Mouse (Mus musculus) heart, embryonic 12.5 days (tissue): ENCODE results near the gene Olfr220. TPM values are rescaled to one million over a fixed set of nuclear protein-coding genes. Genes with fewer than 3 reads are reported as not detected.

Experiments
- ATAC-seq: fragments of 200-750 bp; cut with Nextera tagmentation; 2 replicates; pipeline ENCODE4 v1.8.0; 2017; ENCODE audit warnings: moderate TSS enrichment, moderate library complexity; ENCODE audit not compliant: insufficient number of reproducible peaks, low FRiP score
- H3K27ac ChIP-seq: fragments of 300-500 bp; sonication (generic); 2 replicates; pipeline ENCODE4 v1.5.1; 2016; ENCODE audit warnings: mild to moderate bottlenecking, moderate library complexity; ENCODE audit not compliant: poor library complexity, severe bottlenecking
- H3K27me3 ChIP-seq: fragments of 300-500 bp; sonication (generic); replicated peaks from 2 replicates; pipeline ENCODE4 v1.6.1; 2016; ENCODE audit warnings: mild to moderate bottlenecking, moderate library complexity
- H3K36me3 ChIP-seq: fragments of 300-500 bp; sonication (generic); 2 replicates; pipeline ENCODE4 v1.6.1; 2016; ENCODE audit warnings: mild to moderate bottlenecking, moderate library complexity
- H3K4me1 ChIP-seq: fragments of 300-500 bp; sonication (generic); replicated peaks from 2 replicates; pipeline ENCODE4 v1.6.1; 2016; ENCODE audit warnings: mild to moderate bottlenecking
- H3K4me2 ChIP-seq: fragments of 300-500 bp; sonication (generic); 2 replicates; pipeline ENCODE4 v1.6.1; 2016; ENCODE audit warnings: mild to moderate bottlenecking, moderate library complexity
- H3K4me3 ChIP-seq: fragments of 300-500 bp; sonication (generic); 2 replicates; pipeline ENCODE4 v1.5.1; 2016; ENCODE audit warnings: mild to moderate bottlenecking
- H3K9ac ChIP-seq: fragments of 300-500 bp; sonication (generic); 2 replicates; pipeline ENCODE4 v1.6.1; 2016; ENCODE audit warnings: mild to moderate bottlenecking, moderate library complexity
- H3K9me3 ChIP-seq: fragments of 300-500 bp; sonication (generic); replicated peaks from 2 replicates; pipeline ENCODE4 v1.6.1; 2016; ENCODE audit warnings: mild to moderate bottlenecking, moderate library complexity
- WGBS: fragments of 180-500 bp; shearing (Covaris S2); methylation state at CpG from one replicate; pipeline ENCODE4 v1.1.7; 2016; 5-methylcytosine and 5-hydroxymethylcytosine counted together
- polyA plus RNA-seq: library from polyadenylated mRNA; unstranded; fragments of >200 nt; fragmentation: Nextera tagmentation; extraction: Ambion mirVana; gene quantifications from 2 replicates; pipeline ENCODE4 v1.2.1, GENCODE M21; 2016

Olfr220 gene
- not detected in 2 replicates for polyA plus RNA-seq

- Histone ChIP-seq H3K9me3 (no peaks in the 10 kb centered on the region), H3K27me3 (no peaks in the 10 kb centered on the region), H3K4me3 (no peak within 1 kb of the TSS), H3K9ac (no peak within 1 kb of the TSS), H3K27ac (no peak within 1 kb of the TSS), H3K4me1 (no peaks in the 10 kb centered on the region), H3K4me2 (no peak within 1 kb of the TSS), H3K36me3 (no peaks in the 10 kb centered on the region)
- 25% methylated on average over 1 of the region's 1 CpGs for whole genome bisulfite sequencing
- ATAC-seq: no peak
Observed at GRCm38 (mm10) chr1:174441782-174442181, at the start of gene Olfr220. TSS of gene Olfr220 (plus strand) at chr1:174442082.

- Histone ChIP-seq H3K4me3 (no peak overlapping the region), H3K4me1 (no peaks in the 10 kb centered on the region), H3K27me3 (no peaks in the 10 kb centered on the region), H3K4me2 (no peak overlapping the region), H3K9ac (no peak overlapping the region), H3K9me3 (no peaks in the 10 kb centered on the region), H3K27ac (no peak overlapping the region), H3K36me3 (no peaks in the 10 kb centered on the region)
- no peak for ATAC-seq
- 30% methylated on average over 4 of the region's 4 CpGs for WGBS
Observed at GRCm38 (mm10) chr1:174422959-174423358, 18.9 kb upstream of the Olfr220 start.

GRCm38 (mm10) chr1:174423764-174424163, 18.1 kb upstream of the Olfr220 start, which contains the start of gene Olfr414:
TSS of gene Olfr414 (plus strand) at chr1:174424064.
- Histone ChIP-seq H3K4me2 (no peak within 1 kb of the TSS), H3K36me3 (no peaks in the 10 kb centered on the region), H3K27me3 (no peaks in the 10 kb centered on the region), H3K9ac (no peak within 1 kb of the TSS), H3K27ac (no peak within 1 kb of the TSS), H3K9me3 (no peaks in the 10 kb centered on the region), H3K4me3 (no peak within 1 kb of the TSS), H3K4me1 (no peaks in the 10 kb centered on the region)
- 47% methylated on average over 1 of the region's 1 CpGs for WGBS
- no peak for ATAC-seq

DNA sequence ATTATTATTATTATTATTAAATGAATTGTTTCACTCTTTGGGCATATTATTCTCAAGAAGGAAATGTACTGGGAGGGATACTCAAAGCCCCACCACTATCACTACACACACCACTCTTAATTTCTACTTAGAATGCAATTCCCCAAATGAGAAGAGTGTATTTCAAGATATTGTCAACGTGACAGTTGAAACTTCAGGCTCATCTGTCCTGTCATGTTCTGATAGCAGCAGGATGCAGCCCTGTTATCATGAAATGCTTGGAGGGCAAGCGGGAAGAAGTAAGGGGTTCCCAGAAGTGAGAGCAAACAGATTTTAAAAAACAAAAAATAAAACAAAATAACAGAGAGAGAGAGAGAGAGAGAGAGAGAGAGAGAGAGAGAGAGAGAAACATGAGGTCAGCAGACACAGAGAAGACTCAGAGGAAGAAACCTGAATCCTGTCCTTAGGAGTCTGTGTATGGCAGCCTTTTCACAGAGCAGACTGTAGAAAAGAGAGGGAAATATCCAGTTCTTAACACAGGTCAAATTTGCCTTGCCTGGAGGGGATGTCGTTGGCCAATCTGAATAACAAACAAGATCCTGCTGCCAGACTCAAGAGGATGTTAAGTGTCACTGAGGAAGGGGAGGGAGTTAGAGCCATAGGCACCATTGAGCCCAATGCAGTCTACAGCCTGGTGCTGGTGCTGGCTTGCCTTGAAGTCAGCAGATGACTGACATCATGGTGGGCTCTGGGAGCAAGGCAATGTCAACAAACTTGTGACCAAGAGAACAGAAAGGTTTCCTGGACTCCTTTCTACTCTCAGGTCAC, 15.5 kb upstream of the Olfr220 start:
- no peaks in the 10 kb centered on the region for H3K27me3 ChIP-seq
- 0 out of 2 replicates have a peak, but pooled peaks cover 3% of the 10 kb centered on the region for H3K9me3 ChIP-seq
- H3K9ac ChIP-seq: no peak overlapping the region
- no peak overlapping the region for H3K4me2 ChIP-seq
- H3K4me3 ChIP-seq: no peak overlapping the region
- 38% methylated on average over 3 of the region's 3 CpGs for WGBS
- H3K36me3 ChIP-seq: no peaks in the 10 kb centered on the region
- no peak overlapping the region for H3K27ac ChIP-seq
- ATAC-seq: no peak
- H3K4me1 ChIP-seq: no peaks in the 10 kb centered on the region

DNA sequence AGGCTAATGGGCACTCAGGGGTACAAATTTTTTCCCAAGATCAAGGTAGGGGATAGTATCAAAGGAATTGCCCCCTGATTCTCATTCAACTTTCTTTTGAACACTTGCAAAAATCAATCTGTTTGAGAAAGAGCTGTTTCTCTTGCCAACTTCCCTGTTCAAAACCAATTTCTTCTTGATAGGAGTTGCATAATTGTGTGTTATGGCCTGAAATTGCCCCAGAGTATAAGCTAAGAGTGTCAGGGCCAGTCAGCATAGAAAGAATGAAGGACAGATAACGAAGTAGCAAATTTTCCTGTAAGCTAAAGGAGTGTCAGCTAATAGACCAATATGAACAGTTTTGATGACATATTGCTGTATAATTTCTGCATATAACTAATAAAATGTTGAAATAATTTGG, 14.5 kb upstream of the Olfr220 start:
- H3K9me3 ChIP-seq: 0 out of 2 replicates have a peak, but pooled peaks cover 3% of the 10 kb centered on the region
- no peak overlapping the region for H3K9ac ChIP-seq
- no peaks in the 10 kb centered on the region for H3K4me1 ChIP-seq
- 75% methylated on average over 1 of the region's 1 CpGs for WGBS
- H3K4me2 ChIP-seq: no peak overlapping the region
- H3K36me3 ChIP-seq: no peaks in the 10 kb centered on the region
- H3K27ac ChIP-seq: no peak overlapping the region
- H3K27me3 ChIP-seq: no peaks in the 10 kb centered on the region
- H3K4me3 ChIP-seq: no peak overlapping the region
- no peak for ATAC-seq

- Histone ChIP-seq H3K4me1 (no peaks in the 10 kb centered on the region), H3K4me3 (no peak overlapping the region), H3K9ac (no peak overlapping the region), H3K9me3 (0 out of 2 replicates have a peak, but pooled peaks cover 3% of the 10 kb centered on the region), H3K27me3 (no peaks in the 10 kb centered on the region), H3K27ac (no peak overlapping the region), H3K4me2 (no peak overlapping the region), H3K36me3 (no peaks in the 10 kb centered on the region)
- WGBS: 80% methylated on average over 2 of the region's 2 CpGs
- no peak for ATAC-seq
Observed at GRCm38 (mm10) chr1:174428407-174428806, 13.5 kb upstream of the Olfr220 start.

GRCm38 (mm10) chr1:174434121-174434520, 7.8 kb upstream of the Olfr220 start:
- Histone ChIP-seq H3K9ac (no peak overlapping the region), H3K27me3 (no peaks in the 10 kb centered on the region), H3K9me3 (0 out of 2 replicates have a peak, but pooled peaks cover 3% of the 10 kb centered on the region), H3K4me1 (no peaks in the 10 kb centered on the region), H3K4me2 (no peak overlapping the region), H3K4me3 (no peak overlapping the region), H3K36me3 (no peaks in the 10 kb centered on the region), H3K27ac (no peak overlapping the region)
- no peak for ATAC-seq
- 52% methylated on average over 1 of the region's 1 CpGs for WGBS

DNA sequence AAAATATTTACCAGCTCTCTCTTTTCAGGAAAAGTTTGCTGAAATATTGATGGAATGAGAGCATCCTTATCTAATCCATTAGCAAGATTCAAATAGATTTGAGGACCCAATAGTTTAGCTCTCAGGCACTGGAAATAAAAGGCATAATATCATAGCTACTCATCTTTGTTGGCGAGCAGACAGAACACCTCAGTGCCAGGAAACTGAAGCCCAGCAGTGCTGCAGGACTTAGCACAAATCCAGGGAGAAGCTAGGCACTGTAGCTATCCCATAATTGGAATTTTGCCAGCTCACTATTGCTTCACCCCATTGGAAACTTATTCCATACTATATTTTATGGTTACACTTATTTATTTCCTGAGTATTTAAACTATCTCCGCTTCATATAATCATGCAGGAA, 13.2 kb downstream of the Olfr220 start:
- WGBS: 74% methylated on average over 2 of the region's 2 CpGs
- Histone ChIP-seq H3K4me2 (no peak overlapping the region), H3K27ac (no peak overlapping the region), H3K27me3 (no peaks in the 10 kb centered on the region), H3K4me3 (no peak overlapping the region), H3K9me3 (no peaks in the 10 kb centered on the region), H3K4me1 (no peaks in the 10 kb centered on the region), H3K36me3 (no peaks in the 10 kb centered on the region), H3K9ac (no peak overlapping the region)
- ATAC-seq: no peak

GRCm38 (mm10) chr1:174465385-174465784, 23.5 kb downstream of the Olfr220 start:
- Histone ChIP-seq H3K27ac (no peak overlapping the region), H3K9ac (no peak overlapping the region), H3K4me1 (no peaks in the 10 kb centered on the region), H3K36me3 (no peaks in the 10 kb centered on the region), H3K4me2 (no peak overlapping the region), H3K4me3 (no peak overlapping the region), H3K9me3 (no peaks in the 10 kb centered on the region), H3K27me3 (no peaks in the 10 kb centered on the region)
- no peak for ATAC-seq
- 56% methylated on average over 3 of the region's 3 CpGs for WGBS

- H3K4me2 ChIP-seq: no peak overlapping the region
- H3K4me3 ChIP-seq: no peak overlapping the region
- no peak overlapping the region for H3K9ac ChIP-seq
- H3K4me1 ChIP-seq: no peaks in the 10 kb centered on the region
- no peaks in the 10 kb centered on the region for H3K9me3 ChIP-seq
- WGBS: 25% methylated on average over 2 of the region's 2 CpGs
- no peaks in the 10 kb centered on the region for H3K36me3 ChIP-seq
- H3K27ac ChIP-seq: no peak overlapping the region
- no peaks in the 10 kb centered on the region for H3K27me3 ChIP-seq
- no peak for ATAC-seq
Observed at GRCm38 (mm10) chr1:174466240-174466639, 24.4 kb downstream of the Olfr220 start.

DNA sequence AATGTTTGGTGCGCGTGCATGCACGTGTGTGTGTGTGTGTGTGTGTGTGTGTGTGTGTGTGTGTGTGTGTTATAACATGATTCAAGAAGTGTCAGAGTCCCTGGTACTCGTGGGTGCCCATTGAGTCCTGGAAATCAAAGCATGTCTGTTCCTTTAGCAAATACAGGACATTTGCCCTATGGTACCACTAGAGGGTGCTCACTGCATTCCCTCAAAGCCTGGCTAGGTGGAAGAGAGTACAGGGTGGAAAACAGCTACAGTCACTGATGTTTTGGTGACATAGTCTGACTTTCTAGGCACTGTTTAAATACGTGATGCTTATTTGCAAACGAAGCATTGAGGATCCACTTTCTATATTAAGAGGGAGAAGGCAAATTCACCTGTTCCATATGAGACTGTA, 27.9 kb downstream of the Olfr220 start:
- Histone ChIP-seq H3K27ac (no peak overlapping the region), H3K4me2 (no peak overlapping the region), H3K9ac (no peak overlapping the region), H3K27me3 (no peaks in the 10 kb centered on the region), H3K4me3 (no peak overlapping the region), H3K9me3 (no peaks in the 10 kb centered on the region), H3K4me1 (no peaks in the 10 kb centered on the region), H3K36me3 (no peaks in the 10 kb centered on the region)
- no peak for ATAC-seq
- 5% methylated on average over 6 of the region's 6 CpGs for WGBS

GRCm38 (mm10) chr1:174482567-174482966, 40.7 kb downstream of the Olfr220 start:
- Histone ChIP-seq H3K27ac (no peak overlapping the region), H3K9me3 (no peaks in the 10 kb centered on the region), H3K4me2 (no peak overlapping the region), H3K36me3 (no peaks in the 10 kb centered on the region), H3K4me1 (no peaks in the 10 kb centered on the region), H3K9ac (no peak overlapping the region), H3K4me3 (no peak overlapping the region), H3K27me3 (no peaks in the 10 kb centered on the region)
- 81% methylated on average over 6 of the region's 6 CpGs for WGBS
- ATAC-seq: no peak
